Mouse (Mus musculus): ENCODE data around the gene Dapk3. TPM values are rescaled to one million over a fixed set of nuclear protein-coding genes. Genes with fewer than 3 reads are reported as not detected.
A peak's percentile ranks its signal among the peaks of the same experiment; 100 is the strongest.

Dapk3 gene
- polyA plus RNA-seq, 1 experiment: 95.9 TPM

GRCm38 (mm10) chr10:81229735-81230437 is 47.1 kb downstream of the Dapk3 start:
- Histone ChIP-seq H3K27ac (ENCODE audit: control insufficient read depth, insufficient read depth, low read length) (no peak overlapping the region), H3K27me3 (ENCODE audit: control insufficient read depth, insufficient read depth, low read length) (no peaks in the 10 kb centered on the region), H3K4me1 (replicated peaks; ENCODE audit: control insufficient read depth, insufficient read depth, low read length) (peaks cover 30% of the 10 kb centered on the region), H3K36me3 (ENCODE audit: control insufficient read depth, insufficient read depth, low read length) (no peaks in the 10 kb centered on the region), H3K4me3 (ENCODE audit: control insufficient read depth, insufficient read depth, low read length) (peak overlapping the region; percentile 22)
- DNase-seq: no peak
- TF ChIP-seq CTCF (IDR thresholded peaks at IDR 0.05; ENCODE audit: borderline replicate concordance, control insufficient read depth, extremely low read depth, insufficient read depth, low read length, poor library complexity) (no peak), POLR2A (IDR thresholded peaks at IDR 0.05; ENCODE audit: control insufficient read depth, extremely low read depth, insufficient read depth, low read length, poor library complexity) (no peak)
- 13% methylated on average over 20 of the region's 20 CpGs for WGBS

- peak within 1 kb of the TSS; percentile 22 for H3K4me3 ChIP-seq (ENCODE audit: control insufficient read depth, insufficient read depth, low read length)
- no peaks in the 10 kb centered on the region for H3K27me3 ChIP-seq (ENCODE audit: control insufficient read depth, insufficient read depth, low read length)
- H3K4me1 ChIP-seq (replicated peaks; ENCODE audit: control insufficient read depth, insufficient read depth, low read length): peaks cover 30% of the 10 kb centered on the region
- H3K36me3 ChIP-seq (ENCODE audit: control insufficient read depth, insufficient read depth, low read length): no peaks in the 10 kb centered on the region
- no peak for DNase-seq
- no peak within 1 kb of the TSS for H3K27ac ChIP-seq (ENCODE audit: control insufficient read depth, insufficient read depth, low read length)
- 12% methylated on average over 27 of the region's 27 CpGs for WGBS
- TF ChIP-seq POLR2A (IDR thresholded peaks at IDR 0.05; ENCODE audit: control insufficient read depth, extremely low read depth, insufficient read depth, low read length, poor library complexity) (no peak), CTCF (IDR thresholded peaks at IDR 0.05; ENCODE audit: borderline replicate concordance, control insufficient read depth, extremely low read depth, insufficient read depth, low read length, poor library complexity) (peak; percentile 39; the same call in 1 of the 2 replicates)
Measured at GRCm38 (mm10) chr10:81230438-81231332, 47.9 kb downstream of the Dapk3 start, which contains the start of gene Atcay. Atcay (minus strand) TSS chr10:81230833.

GRCm38 (mm10) chr10:81231436-81231835 is 48.6 kb downstream of the Dapk3 start:
- Histone ChIP-seq H3K27me3 (ENCODE audit: control insufficient read depth, insufficient read depth, low read length) (no peaks in the 10 kb centered on the region), H3K4me3 (ENCODE audit: control insufficient read depth, insufficient read depth, low read length) (no peak overlapping the region), H3K4me1 (replicated peaks; ENCODE audit: control insufficient read depth, insufficient read depth, low read length) (peaks cover 30% of the 10 kb centered on the region), H3K27ac (ENCODE audit: control insufficient read depth, insufficient read depth, low read length) (no peak overlapping the region), H3K36me3 (ENCODE audit: control insufficient read depth, insufficient read depth, low read length) (no peaks in the 10 kb centered on the region)
- 61% methylated on average over 7 of the region's 7 CpGs for WGBS
- TF ChIP-seq CTCF (IDR thresholded peaks at IDR 0.05; ENCODE audit: borderline replicate concordance, control insufficient read depth, extremely low read depth, insufficient read depth, low read length, poor library complexity) (no peak), POLR2A (IDR thresholded peaks at IDR 0.05; ENCODE audit: control insufficient read depth, extremely low read depth, insufficient read depth, low read length, poor library complexity) (no peak)
- DNase-seq: no peak

- no peaks in the 10 kb centered on the region for H3K27me3 ChIP-seq (ENCODE audit: control insufficient read depth, insufficient read depth, low read length)
- TF ChIP-seq CTCF (IDR thresholded peaks at IDR 0.05; ENCODE audit: borderline replicate concordance, control insufficient read depth, extremely low read depth, insufficient read depth, low read length, poor library complexity) (no peak), POLR2A (IDR thresholded peaks at IDR 0.05; ENCODE audit: control insufficient read depth, extremely low read depth, insufficient read depth, low read length, poor library complexity) (peak; percentile 33; the same call in 1 of the 2 replicates)
- peaks cover 32% of the 10 kb centered on the region for H3K4me1 ChIP-seq (replicated peaks; ENCODE audit: control insufficient read depth, insufficient read depth, low read length)
- H3K4me3 ChIP-seq (ENCODE audit: control insufficient read depth, insufficient read depth, low read length): peak within 1 kb of the TSS; percentile 47
- no peaks in the 10 kb centered on the region for H3K36me3 ChIP-seq (ENCODE audit: control insufficient read depth, insufficient read depth, low read length)
- peak; percentile 90 for DNase-seq
- WGBS: 10% methylated on average over 29 of the region's 29 CpGs
- no peak within 1 kb of the TSS for H3K27ac ChIP-seq (ENCODE audit: control insufficient read depth, insufficient read depth, low read length)
Measured at GRCm38 (mm10) chr10:81232580-81233225, 49.9 kb downstream of the Dapk3 start, which contains the start of gene Zfr2. Zfr2 (plus strand) TSS chr10:81233155.

- H3K27ac ChIP-seq (ENCODE audit: control insufficient read depth, insufficient read depth, low read length): no peak overlapping the region
Measured at GRCm38 (mm10) chr10:81233226-81233585, 50.4 kb downstream of the Dapk3 start.

GRCm38 (mm10) chr10:81234206-81234605 is 51.4 kb downstream of the Dapk3 start:
- H3K36me3 ChIP-seq (ENCODE audit: control insufficient read depth, insufficient read depth, low read length): no peaks in the 10 kb centered on the region
- peaks cover 39% of the 10 kb centered on the region for H3K4me1 ChIP-seq (replicated peaks; ENCODE audit: control insufficient read depth, insufficient read depth, low read length)
- H3K27ac ChIP-seq (ENCODE audit: control insufficient read depth, insufficient read depth, low read length): no peak overlapping the region
- TF ChIP-seq CTCF (IDR thresholded peaks at IDR 0.05; ENCODE audit: borderline replicate concordance, control insufficient read depth, extremely low read depth, insufficient read depth, low read length, poor library complexity): no peak
- no peak for TF ChIP-seq POLR2A (IDR thresholded peaks at IDR 0.05; ENCODE audit: control insufficient read depth, extremely low read depth, insufficient read depth, low read length, poor library complexity)
- H3K27me3 ChIP-seq (ENCODE audit: control insufficient read depth, insufficient read depth, low read length): no peaks in the 10 kb centered on the region
- DNase-seq: no peak
- H3K4me3 ChIP-seq (ENCODE audit: control insufficient read depth, insufficient read depth, low read length): no peak overlapping the region
- WGBS: 95% methylated on average over 6 of the region's 6 CpGs

More at GRCm38 (mm10) chr10:81233226-81233585, 50.4 kb downstream of the Dapk3 start:
- Histone ChIP-seq H3K4me1 (replicated peaks; ENCODE audit: control insufficient read depth, insufficient read depth, low read length) (peaks cover 37% of the 10 kb centered on the region), H3K27me3 (ENCODE audit: control insufficient read depth, insufficient read depth, low read length) (no peaks in the 10 kb centered on the region), H3K36me3 (ENCODE audit: control insufficient read depth, insufficient read depth, low read length) (no peaks in the 10 kb centered on the region), H3K4me3 (ENCODE audit: control insufficient read depth, insufficient read depth, low read length) (peak overlapping the region; percentile 47)
- no peak for TF ChIP-seq POLR2A (IDR thresholded peaks at IDR 0.05; ENCODE audit: control insufficient read depth, extremely low read depth, insufficient read depth, low read length, poor library complexity)
- TF ChIP-seq CTCF (IDR thresholded peaks at IDR 0.05; ENCODE audit: borderline replicate concordance, control insufficient read depth, extremely low read depth, insufficient read depth, low read length, poor library complexity): no peak
- 4% methylated on average over 28 of the region's 28 CpGs for WGBS
- DNase-seq: no peak

Data from thymus, adult 2 months (tissue).